Mouse (Mus musculus) heart, embryonic 11.5 days (tissue): ENCODE results near the gene Nr1h4. TPM values are rescaled to one million over a fixed set of nuclear protein-coding genes. Genes with fewer than 3 reads are reported as not detected.

Experiments
- ATAC-seq: fragments of 200-750 bp; cut with Nextera tagmentation; replicated peaks from 2 replicates; pipeline ENCODE4 v1.8.0; 2017; ENCODE audit warnings: moderate library complexity; ENCODE audit not compliant: insufficient number of reproducible peaks, low FRiP score, low TSS enrichment
- H3K27ac ChIP-seq: fragments of 300-500 bp; sonication (generic); 2 replicates; pipeline ENCODE4 v1.5.1; 2014; ENCODE audit warnings: mild to moderate bottlenecking, low read depth, low read length
- H3K27me3 ChIP-seq: fragments of 300-500 bp; sonication (generic); 2 replicates; pipeline ENCODE4 v1.6.1; 2014; ENCODE audit warnings: mild to moderate bottlenecking, low read length, mixed read lengths; ENCODE audit not compliant: control insufficient read depth, insufficient read depth
- H3K36me3 ChIP-seq: fragments of 300-500 bp; sonication (generic); 2 replicates; pipeline ENCODE4 v1.6.1; 2014; ENCODE audit warnings: mild to moderate bottlenecking, low read length, moderate library complexity, mixed read lengths; ENCODE audit not compliant: control insufficient read depth, insufficient read depth
- H3K4me1 ChIP-seq: fragments of 300-500 bp; sonication (generic); 2 replicates; pipeline ENCODE4 v1.6.1; 2014; ENCODE audit warnings: low read length; ENCODE audit not compliant: control insufficient read depth, insufficient read depth
- H3K4me2 ChIP-seq: fragments of 300-500 bp; sonication (generic); 2 replicates; pipeline ENCODE4 v1.6.1; 2014; ENCODE audit warnings: mild to moderate bottlenecking, moderate library complexity
- H3K4me3 ChIP-seq: fragments of 300-500 bp; sonication (generic); 2 replicates; pipeline ENCODE4 v1.5.1; 2014; ENCODE audit warnings: low read depth, low read length
- H3K9ac ChIP-seq: fragments of 300-500 bp; sonication (generic); 2 replicates; pipeline ENCODE4 v1.6.1; 2014; ENCODE audit warnings: mild to moderate bottlenecking, low read depth, low read length, moderate library complexity
- H3K9me3 ChIP-seq: fragments of 300-500 bp; sonication (generic); replicated peaks from 2 replicates; pipeline ENCODE4 v1.6.1; 2016; ENCODE audit warnings: low read length; ENCODE audit not compliant: control insufficient read depth
- WGBS: fragments of 180-500 bp; shearing (Covaris S2); extraction: QIAGEN DNeasy Blood & Tissue Kit; methylation state at CpG from one replicate; pipeline ENCODE4 v1.1.7; 2014; ENCODE audit not compliant: insufficient replicate concordance; 5-methylcytosine and 5-hydroxymethylcytosine counted together
- polyA plus RNA-seq: library from polyadenylated mRNA; unstranded; fragments of >200 nt; fragmentation: Nextera tagmentation; extraction: Ambion mirVana; gene quantifications from 2 replicates; pipeline ENCODE4 v1.2.1, GENCODE M21; 2014

The Nr1h4 gene
- polyA plus RNA-seq, 1 experiment from 2014 or later: 0.97 TPM

DNA sequence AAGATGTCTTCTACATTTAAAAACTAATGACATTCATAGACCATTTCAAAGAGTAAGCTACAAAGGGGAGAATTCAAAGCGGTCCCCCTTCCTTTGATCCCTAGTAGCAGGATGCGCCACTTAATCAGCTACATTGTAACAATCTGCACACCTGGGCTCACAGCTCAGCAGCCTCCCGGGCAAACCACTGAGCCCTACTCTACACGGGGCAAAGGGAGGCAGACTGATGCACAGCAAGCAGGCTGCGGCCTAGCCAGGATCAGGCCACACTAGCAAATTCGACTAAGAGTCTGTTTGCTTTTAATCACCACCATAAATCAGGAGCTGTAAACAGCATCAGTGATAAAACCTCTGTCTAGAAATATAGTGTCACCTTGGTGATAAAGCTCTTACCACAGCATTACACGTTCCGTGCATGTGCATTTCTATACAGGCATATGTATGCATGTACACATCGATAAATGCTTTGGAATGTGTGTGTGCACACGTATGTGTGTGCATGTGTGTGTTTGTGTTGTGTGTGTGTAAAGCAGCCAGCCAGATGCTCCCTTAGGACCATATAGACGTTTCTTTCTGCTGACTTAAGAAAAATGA lies 108.5 kb downstream of the Nr1h4 start:
- Histone ChIP-seq H3K4me2 (no peak overlapping the region), H3K36me3 (peaks cover 6% of the 10 kb centered on the region; the same call in 1 of the 2 replicates), H3K27ac (no peak overlapping the region), H3K9me3 (no peaks in the 10 kb centered on the region), H3K4me3 (no peak overlapping the region), H3K9ac (no peak overlapping the region), H3K27me3 (no peaks in the 10 kb centered on the region), H3K4me1 (no peaks in the 10 kb centered on the region)
- WGBS: 86% methylated on average over 11 of the region's 11 CpGs
- ATAC-seq: no peak

DNA sequence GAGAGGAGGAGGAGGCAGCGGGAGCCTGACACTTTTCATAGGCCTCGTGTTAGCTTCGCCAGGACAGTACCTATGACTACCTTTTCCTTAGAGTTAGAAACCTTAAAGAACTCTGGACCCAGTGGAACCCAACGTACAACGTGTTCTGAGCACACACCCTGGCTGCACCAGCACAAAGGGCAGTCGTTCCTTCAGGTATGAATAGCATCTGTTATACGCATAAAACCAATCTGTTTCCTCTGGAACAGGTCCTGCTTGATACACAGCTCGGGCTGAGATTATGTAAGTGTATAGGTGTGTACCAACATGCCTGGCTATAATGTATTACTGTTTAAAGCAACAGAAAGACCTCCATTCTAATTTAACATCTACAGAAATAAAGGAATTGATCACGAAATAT lies 109.2 kb downstream of the Nr1h4 start:
- no peak for ATAC-seq
- no peak overlapping the region for H3K9ac ChIP-seq
- H3K36me3 ChIP-seq: peaks cover 6% of the 10 kb centered on the region; the same call in 1 of the 2 replicates
- no peak overlapping the region for H3K4me2 ChIP-seq
- 86% methylated on average over 9 of the region's 9 CpGs for WGBS
- H3K4me3 ChIP-seq: no peak overlapping the region
- no peaks in the 10 kb centered on the region for H3K27me3 ChIP-seq
- no peak overlapping the region for H3K27ac ChIP-seq
- H3K9me3 ChIP-seq: no peaks in the 10 kb centered on the region
- H3K4me1 ChIP-seq: no peaks in the 10 kb centered on the region

GRCm38 (mm10) chr10:89423164-89423778 lies 110.1 kb downstream of the Nr1h4 start:
- no peaks in the 10 kb centered on the region for H3K27me3 ChIP-seq
- no peaks in the 10 kb centered on the region for H3K9me3 ChIP-seq
- H3K9ac ChIP-seq: no peak overlapping the region
- H3K4me3 ChIP-seq: no peak overlapping the region
- no peak overlapping the region for H3K27ac ChIP-seq
- 84% methylated on average over 9 of the region's 9 CpGs for WGBS
- peaks cover 6% of the 10 kb centered on the region; the same call in 1 of the 2 replicates for H3K36me3 ChIP-seq
- no peak overlapping the region for H3K4me2 ChIP-seq
- ATAC-seq: no peak
- H3K4me1 ChIP-seq: no peaks in the 10 kb centered on the region

- no peak for ATAC-seq
- Histone ChIP-seq H3K4me1 (no peaks in the 10 kb centered on the region), H3K9ac (no peak overlapping the region), H3K27me3 (no peaks in the 10 kb centered on the region), H3K4me2 (no peak overlapping the region), H3K36me3 (peaks cover 6% of the 10 kb centered on the region; the same call in 1 of the 2 replicates), H3K4me3 (no peak overlapping the region), H3K27ac (no peak overlapping the region), H3K9me3 (no peaks in the 10 kb centered on the region)
- 79% methylated on average over 8 of the region's 8 CpGs for WGBS
These were observed 110.8 kb downstream of the Nr1h4 start for GRCm38 (mm10) chr10:89422504-89423158.

DNA sequence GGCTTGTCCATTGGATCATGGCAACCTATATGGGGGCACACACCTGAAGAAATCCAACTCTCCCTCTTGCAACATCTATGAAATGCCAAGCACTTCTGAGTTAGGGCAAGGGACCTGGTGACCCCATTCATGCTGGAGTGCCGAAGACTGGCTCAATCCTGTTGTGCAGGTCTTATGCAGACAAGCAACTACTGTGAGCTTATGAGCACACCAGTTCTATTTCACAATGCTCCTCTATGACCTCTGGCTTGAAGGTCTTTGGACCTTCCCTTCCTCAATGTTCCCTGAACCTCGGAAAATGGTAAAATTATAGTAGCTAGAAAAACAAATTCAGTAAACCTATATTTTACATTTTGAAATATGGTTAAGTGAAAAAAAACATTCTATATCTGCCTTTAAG lies 115.4 kb downstream of the Nr1h4 start:
- 89% methylated on average over 2 of the region's 2 CpGs for WGBS
- H3K4me1 ChIP-seq: no peaks in the 10 kb centered on the region
- no peak overlapping the region for H3K27ac ChIP-seq
- ATAC-seq: no peak
- no peak overlapping the region for H3K9ac ChIP-seq
- H3K27me3 ChIP-seq: no peaks in the 10 kb centered on the region
- H3K4me3 ChIP-seq: no peak overlapping the region
- H3K4me2 ChIP-seq: no peak overlapping the region
- H3K9me3 ChIP-seq: no peaks in the 10 kb centered on the region
- H3K36me3 ChIP-seq: peaks cover 23% of the 10 kb centered on the region

GRCm38 (mm10) chr10:89415478-89415877 lies 117.9 kb downstream of the Nr1h4 start:
- H3K4me1 ChIP-seq: no peaks in the 10 kb centered on the region
- H3K4me2 ChIP-seq: no peak overlapping the region
- H3K27ac ChIP-seq: no peak overlapping the region
- ATAC-seq: no peak
- H3K4me3 ChIP-seq: no peak overlapping the region
- peaks cover 24% of the 10 kb centered on the region for H3K36me3 ChIP-seq
- no peak overlapping the region for H3K9ac ChIP-seq
- H3K9me3 ChIP-seq: no peaks in the 10 kb centered on the region
- WGBS: 88% methylated on average over 3 of the region's 3 CpGs
- H3K27me3 ChIP-seq: no peaks in the 10 kb centered on the region

GRCm38 (mm10) chr10:89407551-89407950 lies 125.8 kb downstream of the Nr1h4 start:
- H3K4me3 ChIP-seq: no peak overlapping the region
- WGBS: 49% methylated on average over 1 of the region's 1 CpGs
- no peaks in the 10 kb centered on the region for H3K4me1 ChIP-seq
- H3K9me3 ChIP-seq: no peaks in the 10 kb centered on the region
- ATAC-seq: no peak
- H3K27ac ChIP-seq: no peak overlapping the region
- no peak overlapping the region for H3K9ac ChIP-seq
- H3K4me2 ChIP-seq: no peak overlapping the region
- H3K36me3 ChIP-seq: peaks cover under 1% of the 10 kb centered on the region
- H3K27me3 ChIP-seq: no peaks in the 10 kb centered on the region

DNA sequence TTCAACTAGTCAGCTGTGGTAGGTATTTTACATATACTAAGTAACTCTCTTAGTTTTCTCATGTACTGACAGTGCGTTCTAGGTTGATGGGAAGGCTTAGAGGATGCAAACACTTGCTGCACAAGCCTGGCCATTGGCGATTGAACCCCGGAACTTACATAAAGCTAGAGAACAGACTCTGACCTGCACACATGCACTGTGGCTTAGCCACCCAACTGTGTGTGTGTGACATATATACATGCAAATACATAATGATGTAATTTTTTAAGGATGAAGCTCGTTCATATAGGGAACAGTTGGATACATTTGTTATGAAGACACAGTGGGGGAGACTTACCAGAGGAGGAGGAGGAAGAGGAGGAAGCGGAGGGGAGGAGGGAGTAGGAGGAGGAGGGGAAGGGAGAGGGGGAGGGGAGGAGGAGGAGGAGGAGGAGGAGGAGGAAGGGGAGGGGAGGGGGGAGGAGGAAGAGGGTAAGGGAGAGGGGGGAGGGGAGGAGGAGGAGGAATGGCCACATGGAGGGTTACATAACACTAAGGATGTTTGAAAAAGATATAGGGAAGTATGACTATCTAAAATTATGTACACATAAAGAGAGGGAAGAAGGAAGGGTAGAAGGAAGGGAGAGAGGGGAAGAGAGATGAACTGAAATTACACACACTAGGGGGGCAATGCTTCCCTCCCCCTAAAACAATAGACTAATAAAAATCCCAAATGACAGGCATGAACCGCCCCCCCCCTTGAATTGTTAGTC lies 126.5 kb downstream of the Nr1h4 start:
- no peaks in the 10 kb centered on the region for H3K4me1 ChIP-seq
- no peak overlapping the region for H3K4me3 ChIP-seq
- no peak overlapping the region for H3K4me2 ChIP-seq
- H3K27me3 ChIP-seq: no peaks in the 10 kb centered on the region
- no peaks in the 10 kb centered on the region for H3K36me3 ChIP-seq
- 78% methylated on average over 5 of the region's 6 CpGs for WGBS
- no peaks in the 10 kb centered on the region for H3K9me3 ChIP-seq
- no peak for ATAC-seq
- no peak overlapping the region for H3K9ac ChIP-seq
- no peak overlapping the region for H3K27ac ChIP-seq
